ENCODE assay signal across 19 mouse cellular contexts in the genomic region with DNA sequence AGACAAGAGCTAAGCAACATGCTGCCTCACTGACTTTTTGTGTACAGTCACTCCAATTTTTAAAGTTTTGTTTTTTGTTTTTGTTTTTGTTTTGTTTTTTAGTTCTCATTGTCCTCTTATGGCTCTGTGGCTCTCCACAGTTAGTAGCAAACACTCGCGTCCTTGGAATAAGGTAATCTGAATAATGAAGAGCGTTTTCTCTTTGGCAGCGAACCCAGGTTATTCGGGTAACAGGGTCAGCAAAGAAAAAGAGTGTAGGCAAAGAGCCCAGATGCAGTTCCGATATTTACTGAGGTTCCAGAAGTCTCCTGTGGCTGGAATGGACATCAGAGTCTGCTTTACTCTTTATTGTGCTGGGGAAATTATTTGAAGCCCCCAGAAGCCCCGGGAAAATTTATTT.
DNase-seq lines count a peak whose midpoint lies in the region; ATAC-seq and TF ChIP-seq lines count a peak whose summit lies in the region.
"Had no signal": no experiment of that assay in that cellular context is flagged by ENCODE, and none has a peak within 500 bp of the region (broad histone marks: within the 10 kb centered on the region; RNA-seq: fewer than 3 reads in every experiment).

No protein-coding gene starts in this region.

- peak; percentile 11 to 20 for DNase-seq in gastrocnemius, adult 8-10 months (ENCODE audit: low spot score in 2 of 2)
- DNase-seq in gastrocnemius, postnatal 10 days: no peak
- peak in 1 of 2 experiments; percentile 23 for DNase-seq in layer of hippocampus, adult 2 months (ENCODE audit: low spot score in 2 of 2)
- DNase-seq in layer of hippocampus, postnatal 10 days (ENCODE audit: low spot score in 2 of 2): no peak
- DNase-seq in adrenal gland, postnatal 10 days: peak; percentile 46
- no peak for DNase-seq in heart, postnatal 0 days (ENCODE audit: low spot score)
- no peak for DNase-seq in stomach, postnatal 0 days (ENCODE audit: low spot score)
- DNase-seq: cerebellum, adult 9-10 months; lung, embryonic 14.5 days; lung, postnatal 4 days; right cerebral cortex, postnatal 4 days; thymus, postnatal 14 days had no signal

- ATAC-seq in heart, postnatal 0 days (ENCODE audit: insufficient read depth, low read depth): no peak
- no peak for ATAC-seq in stomach, postnatal 0 days (ENCODE audit: low FRiP score, low TSS enrichment)
- ATAC-seq: hindbrain, embryonic 16.5 days; intestine, embryonic 16.5 days; liver, embryonic 12.5 days had no signal

- WGBS in heart, postnatal 0 days: 68% methylated on average over 7 of the region's 7 CpGs
- 77% methylated on average over 7 of the region's 7 CpGs for WGBS in stomach, postnatal 0 days

- no peaks in the 10 kb centered on the region for H3K36me3 ChIP-seq in heart, postnatal 0 days (replicated peaks; ENCODE audit: control insufficient read depth, insufficient read depth, low read length)
- no peaks in the 10 kb centered on the region for H3K36me3 ChIP-seq in stomach, postnatal 0 days (ENCODE audit: control insufficient read depth, insufficient read depth, low read length)
- H3K36me3 ChIP-seq: embryonic facial prominence, embryonic 10.5 days; kidney, embryonic 15.5 days; limb, embryonic 10.5 days; liver, embryonic 12.5 days had no signal

- no peaks in the 10 kb centered on the region for H3K27me3 ChIP-seq in heart, postnatal 0 days (ENCODE audit: control insufficient read depth, insufficient read depth, low read length)
- H3K27me3 ChIP-seq in stomach, postnatal 0 days (ENCODE audit: control insufficient read depth, insufficient read depth, low read length): no peaks in the 10 kb centered on the region
- H3K27me3 ChIP-seq: kidney, embryonic 15.5 days; liver, embryonic 12.5 days had no signal

- H3K9ac ChIP-seq in heart, postnatal 0 days (replicated peaks; ENCODE audit: low read depth, low read length): no peak overlapping the region
- H3K9ac ChIP-seq in stomach, postnatal 0 days (ENCODE audit: low read length): no peak overlapping the region
- H3K9ac ChIP-seq: kidney, embryonic 15.5 days; liver, embryonic 12.5 days; lung, embryonic 14.5 days had no signal

- TF ChIP-seq CTCF in layer of hippocampus, adult 2 months (conservative IDR thresholded peaks at IDR 0.05): no peak
- TF ChIP-seq CTCF in heart, postnatal 0 days (IDR thresholded peaks at IDR 0.05; ENCODE audit: low read depth): no peak
- TF ChIP-seq CTCF in stomach, postnatal 0 days (IDR thresholded peaks at IDR 0.05; ENCODE audit: low read depth): no peak

- no peaks in the 10 kb centered on the region for H3K4me1 ChIP-seq in heart, postnatal 0 days (ENCODE audit: control insufficient read depth, insufficient read depth)
- H3K4me1 ChIP-seq in stomach, postnatal 0 days (replicated peaks; ENCODE audit: control insufficient read depth, insufficient read depth): no peaks in the 10 kb centered on the region
- H3K4me1 ChIP-seq: limb, embryonic 10.5 days; liver, embryonic 12.5 days had no signal

- H3K27ac ChIP-seq in layer of hippocampus, adult 2 months: peak overlapping the region; percentile 32; the same call in 1 of the 2 replicates
- H3K27ac ChIP-seq in heart, postnatal 0 days (ENCODE audit: low read depth): peak overlapping the region; percentile 25; the same call in 1 of the 2 replicates
- H3K27ac ChIP-seq in stomach, postnatal 0 days (replicated peaks): no peak overlapping the region
- H3K27ac ChIP-seq: embryonic facial prominence, embryonic 10.5 days; kidney, embryonic 15.5 days; left cerebral cortex, adult 2 months; limb, embryonic 10.5 days; liver, embryonic 12.5 days had no signal

- no peak for TF ChIP-seq EP300 in heart, postnatal 0 days (IDR thresholded peaks at IDR 0.05; ENCODE audit: low read depth)
- TF ChIP-seq EP300 in stomach, postnatal 0 days (optimal IDR thresholded peaks at IDR 0.05): no peak

- H3K4me2 ChIP-seq in heart, postnatal 0 days (ENCODE audit: low read depth, low read length): no peak overlapping the region
- no peak overlapping the region for H3K4me2 ChIP-seq in stomach, postnatal 0 days (replicated peaks; ENCODE audit: low read depth)
- H3K4me2 ChIP-seq: kidney, embryonic 15.5 days; liver, embryonic 12.5 days; lung, embryonic 14.5 days had no signal

- no peak overlapping the region for H3K4me3 ChIP-seq in layer of hippocampus, adult 2 months
- no peak overlapping the region for H3K4me3 ChIP-seq in heart, postnatal 0 days (ENCODE audit: low read depth, low read length)
- no peak overlapping the region for H3K4me3 ChIP-seq in stomach, postnatal 0 days (ENCODE audit: low read depth, low read length)
- H3K4me3 ChIP-seq: embryonic facial prominence, embryonic 10.5 days; kidney, embryonic 15.5 days; left cerebral cortex, adult 2 months; limb, embryonic 10.5 days; liver, embryonic 12.5 days had no signal

- H3K9me3 ChIP-seq in heart, postnatal 0 days (replicated peaks; ENCODE audit: control insufficient read depth, low read length): no peaks in the 10 kb centered on the region
- no peaks in the 10 kb centered on the region for H3K9me3 ChIP-seq in stomach, postnatal 0 days (ENCODE audit: control insufficient read depth, low read length)
- H3K9me3 ChIP-seq: embryonic facial prominence, embryonic 10.5 days; kidney, embryonic 15.5 days; limb, embryonic 10.5 days; liver, embryonic 12.5 days had no signal

Comparison
In these comparisons a context has a peak if more than half of its experiments do, and no peak if none do; other contexts are left out.
1. DNase-seq: peak in gastrocnemius, adult 8-10 months (2 of 2) and adrenal gland, postnatal 10 days (single experiment); none in gastrocnemius, postnatal 10 days (single experiment), layer of hippocampus, postnatal 10 days (0 of 2), heart, postnatal 0 days (single experiment) and stomach, postnatal 0 days (single experiment).